Mouse (Mus musculus): ENCODE measurements around the gene Ptrh2.

DNA sequence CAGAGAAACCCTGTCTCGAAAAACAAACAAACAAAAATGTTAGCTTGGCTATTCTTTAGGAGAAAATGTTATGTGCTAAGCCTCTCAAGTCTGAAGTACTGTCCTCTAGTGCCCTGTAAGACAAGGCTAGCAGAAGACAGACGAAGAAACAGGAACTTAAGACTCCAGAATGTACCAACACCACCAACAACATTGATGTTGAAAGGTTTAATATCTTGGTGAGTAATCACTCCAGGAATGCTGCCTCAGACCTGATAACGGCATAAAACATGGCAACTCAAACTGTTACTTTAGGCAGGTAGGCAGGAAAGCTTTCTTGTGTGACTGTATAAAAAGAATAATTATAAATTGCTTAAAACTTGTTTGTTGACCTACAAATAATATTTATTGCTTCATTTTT lies 40.2 kb downstream of the Ptrh2 start:
- no peak for TF ChIP-seq EP300 (IDR thresholded peaks at IDR 0.05; ENCODE audit: low read depth)
- TF ChIP-seq CTCF (IDR thresholded peaks at IDR 0.05; ENCODE audit: low read depth), result no peak
